Mouse (Mus musculus): ENCODE results near the gene Pycard. TPM values are rescaled to one million over a fixed set of nuclear protein-coding genes. Genes with fewer than 3 reads are reported as not detected.
"Not testable (repeated sequence)": the region's sequence is repeated elsewhere in the genome, so short reads cannot be mapped to it uniquely, and the experiment has no call there.

Pycard gene
- total RNA-seq (2021), result 10 to 100 TPM in 1 of 2 experiments, 1 to 10 TPM in 1; 9.0 to 10.5 TPM
- long read RNA-seq, experiment 1, transcript Pycard-201 (3 exons, 3,800 nt), result major isoform, 12 of 14 reads
- long read RNA-seq, experiment 1, partial matches to known transcripts, result 0 of 14 reads
- long read RNA-seq, experiment 1, other reads (novel, unspliced or antisense), result 2 of 14 reads
- long read RNA-seq, experiment 2, transcript Pycard-201 (3 exons, 3,800 nt), result major isoform, 10 of 11 reads
- long read RNA-seq, experiment 2, partial matches to known transcripts, result 0 of 11 reads
- long read RNA-seq, experiment 2, other reads (novel, unspliced or antisense), result 1 of 11 reads

- peak; percentile 67 for DNase-seq
These were observed at the start of gene Pycard for GRCm38 (mm10) chr7:127993341-127993977. TSS of gene Pycard (minus strand) at chr7:127993867.

DNA sequence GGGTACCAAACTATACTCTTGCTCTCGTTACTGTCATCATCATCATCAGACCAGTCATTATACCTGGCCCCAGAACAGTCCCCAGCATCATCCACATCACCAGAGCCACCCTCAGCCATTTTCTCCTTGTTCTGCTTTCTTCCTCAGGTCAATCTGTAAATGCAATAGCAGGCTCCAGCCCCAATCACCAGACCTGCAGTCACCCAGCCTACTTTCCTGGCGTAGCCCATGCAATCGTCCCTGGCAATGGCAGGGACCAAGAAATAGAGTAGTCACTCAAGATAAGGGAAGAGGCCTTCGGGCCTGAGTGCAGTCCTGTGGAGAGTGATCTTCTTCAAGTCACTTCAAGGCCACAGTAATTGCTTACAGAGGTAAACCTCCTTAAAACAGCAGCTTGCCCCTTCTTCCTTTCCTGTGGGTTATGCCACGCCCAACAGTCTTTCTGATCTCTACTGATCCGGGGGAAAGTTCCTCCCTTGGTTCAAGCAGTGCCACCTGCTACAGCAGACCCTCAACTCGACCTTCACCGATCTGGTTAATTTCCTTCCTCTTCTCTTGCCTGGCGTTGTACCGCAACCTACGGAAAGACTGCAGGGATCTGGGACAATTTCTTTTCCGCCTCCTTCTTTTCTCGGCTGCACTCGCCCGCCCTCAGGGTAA lies 48.6 kb upstream of the Pycard start:
- not testable (repeated sequence) for DNase-seq

GRCm38 (mm10) chr7:128033616-128034015 lies 39.9 kb upstream of the Pycard start:
- DNase-seq, result no peak

DNA sequence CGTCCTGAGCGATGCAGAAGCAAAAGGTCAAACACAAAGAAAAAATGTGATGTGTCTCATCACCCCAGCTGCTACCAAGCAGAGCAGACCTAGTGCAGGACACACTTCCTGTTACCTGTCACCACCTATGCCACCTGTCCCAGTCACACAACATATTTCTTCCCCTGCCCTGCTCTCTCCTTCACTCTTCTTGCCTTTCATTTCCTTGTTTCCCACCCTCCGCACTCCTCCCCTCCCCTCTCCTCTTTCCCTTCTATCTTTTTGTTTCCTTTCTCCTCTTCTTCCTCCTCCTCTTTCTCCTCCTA lies 39.3 kb upstream of the Pycard start:
- no peak for DNase-seq

- peak in 1 of 2 experiments; percentile 29 for DNase-seq
These were observed 38.8 kb upstream of the Pycard start for GRCm38 (mm10) chr7:128032290-128032988.

DNA sequence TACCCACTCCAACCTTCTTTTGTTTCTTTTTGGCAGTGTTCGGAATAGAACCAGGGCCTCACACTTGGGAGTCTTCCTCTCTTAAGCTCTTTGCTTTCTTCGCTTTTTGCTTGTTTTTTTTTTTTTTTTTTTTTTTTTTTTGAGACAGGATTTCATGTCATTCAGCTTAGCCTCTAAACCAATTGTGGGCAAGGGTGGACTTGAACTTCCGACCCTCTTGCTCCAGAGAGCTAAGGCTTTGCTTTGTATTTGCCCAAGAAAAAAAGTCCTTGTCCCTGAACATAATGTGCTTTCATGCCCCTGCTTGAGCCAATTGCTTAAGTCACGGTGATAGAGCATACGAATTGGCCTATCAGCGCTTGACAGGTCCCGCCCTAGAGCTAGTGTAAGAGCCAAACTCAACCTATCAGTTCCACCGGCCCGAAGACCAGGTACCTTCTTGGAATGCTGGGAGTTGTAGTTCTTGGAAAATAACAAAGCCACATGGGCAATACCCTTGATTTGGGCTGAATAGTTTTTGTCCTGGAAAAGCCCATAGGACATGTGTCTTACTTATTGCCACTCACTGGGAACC lies 37.8 kb upstream of the Pycard start:
- DNase-seq, result peak in 1 of 2 experiments; percentile 23

DNA sequence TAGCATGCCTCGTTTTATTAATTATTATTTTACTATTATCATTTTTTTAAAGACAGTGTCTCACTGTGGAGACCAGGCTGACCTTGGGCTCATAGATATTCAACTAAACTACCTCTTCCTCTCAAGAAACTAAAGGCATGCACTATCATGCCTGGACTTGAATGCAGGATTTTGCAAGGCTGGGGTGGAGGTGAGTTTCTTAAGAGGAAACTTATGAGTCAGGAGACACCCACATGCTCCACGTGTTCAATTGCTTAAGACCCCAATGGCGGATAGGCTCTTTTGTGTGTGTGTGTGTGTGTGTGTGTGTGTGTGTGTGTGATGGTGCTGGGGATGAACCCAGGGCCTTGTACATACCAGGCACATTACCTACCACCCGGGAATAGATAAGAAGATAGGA lies 31.7 kb upstream of the Pycard start:
- no peak for DNase-seq

- no peak for DNase-seq
These were observed 31.3 kb upstream of the Pycard start for GRCm38 (mm10) chr7:128024932-128025331.

DNA sequence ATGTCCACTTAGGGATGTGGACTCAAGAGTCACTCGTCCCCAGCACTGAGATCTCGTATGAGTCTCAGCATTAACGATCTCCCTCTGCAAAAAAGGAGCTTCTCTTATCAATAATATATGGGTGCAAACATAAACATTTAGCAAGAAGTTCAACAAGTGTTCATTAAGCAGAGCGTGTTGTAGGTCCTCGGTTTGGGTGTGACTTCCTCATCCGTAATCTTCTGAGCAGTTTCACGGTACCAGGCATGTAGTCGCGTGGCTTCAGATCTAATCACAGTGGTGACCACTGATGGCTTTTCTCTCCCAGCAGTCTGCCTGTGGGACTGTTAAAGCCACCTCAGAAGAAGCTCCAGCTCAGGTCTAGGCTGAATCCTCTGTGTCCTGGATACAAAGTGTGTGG lies 30.7 kb upstream of the Pycard start:
- no peak for DNase-seq

DNA sequence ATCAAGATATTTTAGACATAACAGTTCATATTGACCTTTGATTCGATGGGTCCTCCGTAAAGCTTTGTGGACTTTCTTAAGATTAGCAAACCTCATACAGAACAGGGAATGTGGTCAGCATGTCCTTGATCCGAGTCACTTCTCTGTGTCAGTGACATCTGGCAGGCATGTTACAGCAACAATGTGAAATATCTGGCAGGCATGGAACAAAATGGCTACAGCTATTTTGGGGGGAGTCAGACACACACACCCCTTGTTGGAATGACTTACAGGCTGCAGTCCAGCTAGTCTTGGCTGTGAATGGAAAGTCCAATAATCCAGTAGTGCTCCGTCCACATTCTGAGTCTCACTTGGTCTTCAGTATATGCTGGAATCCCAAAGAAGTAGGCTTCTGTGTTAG lies 29.9 kb upstream of the Pycard start:
- DNase-seq, result peak in 1 of 2 experiments; percentile 50

GRCm38 (mm10) chr7:128022974-128023373 lies 29.3 kb upstream of the Pycard start:
- no peak for DNase-seq

DNA sequence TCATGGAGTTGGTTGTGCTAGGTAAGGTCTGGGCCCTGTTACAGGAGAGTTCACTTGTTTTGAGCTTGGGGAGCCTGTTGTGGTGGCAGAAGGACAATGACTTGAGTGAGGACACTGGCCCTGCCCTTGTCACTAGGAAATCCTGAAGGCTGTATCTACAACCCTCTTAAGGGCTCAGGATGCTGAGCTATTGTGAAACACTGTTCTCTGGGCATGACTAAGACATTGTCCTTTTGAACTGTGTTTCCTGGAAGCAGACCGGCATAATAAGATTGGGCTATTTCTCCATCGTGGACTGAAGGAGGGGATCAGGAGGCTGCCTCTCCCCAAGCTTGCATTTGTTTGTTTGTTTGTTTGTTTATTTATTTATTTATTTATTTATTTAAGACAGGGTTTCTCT lies 25.5 kb upstream of the Pycard start:
- no peak for DNase-seq

GRCm38 (mm10) chr7:128018275-128018674 lies 24.6 kb upstream of the Pycard start:
- DNase-seq, result no peak

DNA sequence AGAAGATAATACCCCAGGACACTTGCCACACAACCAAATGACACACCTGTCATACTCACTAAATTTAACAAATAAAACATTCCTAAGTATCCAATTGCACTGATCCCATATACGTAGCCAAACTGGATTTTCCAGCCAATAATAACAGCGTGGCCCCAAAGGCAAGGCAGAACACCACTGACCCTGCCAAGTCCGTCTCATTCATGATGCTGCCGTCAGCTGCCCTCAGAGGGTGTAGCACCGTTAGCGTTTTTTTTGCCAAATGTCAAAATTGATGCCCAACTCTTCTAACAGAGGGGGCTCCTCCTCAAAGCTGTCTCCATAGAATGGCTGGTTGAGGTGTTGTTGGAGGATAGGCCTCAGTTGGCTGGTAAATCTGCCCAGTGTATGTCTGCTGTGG lies 23.0 kb upstream of the Pycard start:
- no peak for DNase-seq

GRCm38 (mm10) chr7:128016134-128016533 lies 22.5 kb upstream of the Pycard start:
- DNase-seq, result not testable (repeated sequence)

DNA sequence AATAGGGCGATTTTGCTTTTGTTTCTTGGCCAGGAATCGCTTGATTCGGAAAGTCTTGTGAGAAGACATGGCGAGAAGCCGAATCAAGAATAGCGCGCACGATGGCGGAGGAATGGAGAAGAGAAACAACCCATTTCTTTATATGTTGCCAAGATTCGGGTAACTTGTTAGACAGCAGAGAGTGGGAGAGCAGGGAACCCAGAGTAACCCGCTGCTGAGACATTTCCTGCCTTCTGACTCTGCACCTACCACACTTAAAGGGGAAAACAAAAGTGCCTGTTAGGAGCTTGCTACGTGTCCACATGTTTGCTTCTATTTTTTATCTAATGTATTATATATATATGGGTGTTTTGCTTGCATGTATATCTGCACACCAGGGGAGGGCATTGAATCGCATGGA lies 19.4 kb upstream of the Pycard start:
- peak in 1 of 2 experiments; percentile 1 for DNase-seq

GRCm38 (mm10) chr7:128012136-128012780 lies 18.6 kb upstream of the Pycard start:
- peak in 1 of 2 experiments; percentile 9 for DNase-seq

GRCm38 (mm10) chr7:128009715-128010340 lies 16.2 kb upstream of the Pycard start:
- DNase-seq, result peak in 1 of 2 experiments; percentile 3

GRCm38 (mm10) chr7:128006193-128006592 lies 12.5 kb upstream of the Pycard start:
- peak in 1 of 2 experiments; percentile 1 for DNase-seq

- peak; percentile 27 to 39 for DNase-seq
These were observed 11.1 kb upstream of the Pycard start for GRCm38 (mm10) chr7:128004487-128005362.

All from heart, adult 18-20 months (tissue).